Mouse (Mus musculus) E14TG2a.4 (cell line): ENCODE data around the gene Mpz.

Source experiments
- CTCF ChIP-seq: conservative IDR thresholded peaks from 2 replicates; pipeline ENCODE4 v1.5.1; 2014; ENCODE audit warnings: low read length
- NANOG ChIP-seq: IDR thresholded peaks from 2 replicates; pipeline ENCODE4 v1.6.1; 2014; ENCODE audit warnings: borderline replicate concordance, low read length, mixed read lengths
- POU5F1 ChIP-seq: IDR thresholded peaks from 2 replicates; pipeline ENCODE4 v1.6.1; 2014; ENCODE audit warnings: low read length, borderline replicate concordance

GRCm38 (mm10) chr1:171205704-171206493 is 55.4 kb downstream of the Mpz start:
- TF ChIP-seq CTCF, result no peak
- TF ChIP-seq POU5F1, result no peak
- no peak for TF ChIP-seq NANOG
